Mouse (Mus musculus): Measurements from ENCODE around the gene Slc5a8. TPM values are rescaled to one million over a fixed set of nuclear protein-coding genes. Genes with fewer than 3 reads are reported as not detected.
A peak's percentile ranks its signal among the peaks of the same experiment; 100 is the strongest.

The Slc5a8 gene
- polyA plus RNA-seq, 1 experiment: not detected

GRCm38 (mm10) chr10:88877421-88877820 lies 8.4 kb upstream of the Slc5a8 start:
- 64% methylated on average over 7 of the region's 7 CpGs for WGBS
- Histone ChIP-seq H3K27ac (ENCODE audit: insufficient read depth, low read depth, low read length) (0 out of 2 replicates have a peak overlapping the region, but pooled peaks have one; percentile 2), H3K4me3 (ENCODE audit: insufficient read depth, low read depth, low read length) (no peak overlapping the region), H3K4me1 (ENCODE audit: control insufficient read depth, insufficient read depth, low read length) (no peaks in the 10 kb centered on the region)
- TF ChIP-seq POLR2A (IDR thresholded peaks at IDR 0.05; ENCODE audit: insufficient read depth, low read depth, low read length): no peak
- no peak for TF ChIP-seq CTCF (IDR thresholded peaks at IDR 0.05; ENCODE audit: insufficient read depth, low read depth, low read length)

GRCm38 (mm10) chr10:88883721-88884120 lies 2.1 kb upstream of the Slc5a8 start:
- H3K27ac ChIP-seq (ENCODE audit: insufficient read depth, low read depth, low read length): no peak overlapping the region
- peaks cover 9% of the 10 kb centered on the region for H3K4me1 ChIP-seq (ENCODE audit: control insufficient read depth, insufficient read depth, low read length)
- TF ChIP-seq POLR2A (IDR thresholded peaks at IDR 0.05; ENCODE audit: insufficient read depth, low read depth, low read length) (no peak), CTCF (IDR thresholded peaks at IDR 0.05; ENCODE audit: insufficient read depth, low read depth, low read length) (no peak)
- 87% methylated on average over 2 of the region's 2 CpGs for WGBS
- H3K4me3 ChIP-seq (ENCODE audit: insufficient read depth, low read depth, low read length): no peak overlapping the region

GRCm38 (mm10) chr10:88884836-88885235 lies 956 bp upstream of the Slc5a8 start:
- Histone ChIP-seq H3K4me3 (ENCODE audit: insufficient read depth, low read depth, low read length) (no peak overlapping the region), H3K4me1 (ENCODE audit: control insufficient read depth, insufficient read depth, low read length) (peaks cover 9% of the 10 kb centered on the region), H3K27ac (ENCODE audit: insufficient read depth, low read depth, low read length) (no peak overlapping the region)
- WGBS: 84% methylated on average over 6 of the region's 6 CpGs
- TF ChIP-seq POLR2A (IDR thresholded peaks at IDR 0.05; ENCODE audit: insufficient read depth, low read depth, low read length) (no peak), CTCF (IDR thresholded peaks at IDR 0.05; ENCODE audit: insufficient read depth, low read depth, low read length) (no peak)

DNA sequence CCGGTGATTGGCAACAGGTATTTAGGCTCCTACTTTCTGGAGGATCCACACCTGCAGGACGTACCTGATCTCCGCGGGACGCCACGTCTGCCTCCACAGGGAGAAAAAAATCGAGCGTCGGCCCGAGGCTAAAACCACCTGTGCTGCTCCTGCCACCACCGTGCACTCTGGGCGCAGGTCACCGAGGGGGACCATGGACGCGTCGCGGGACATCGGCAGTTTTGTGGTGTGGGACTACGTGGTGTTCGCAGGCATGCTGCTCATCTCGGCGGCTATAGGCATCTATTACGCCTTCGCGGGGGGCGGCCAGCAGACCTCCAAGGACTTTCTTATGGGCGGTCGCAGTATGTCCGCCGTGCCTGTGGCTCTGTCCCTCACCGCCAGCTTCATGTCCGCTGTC lies 322 bp downstream of the Slc5a8 start:
- Histone ChIP-seq H3K27ac (ENCODE audit: insufficient read depth, low read depth, low read length) (no peak overlapping the region), H3K4me1 (ENCODE audit: control insufficient read depth, insufficient read depth, low read length) (peaks cover 9% of the 10 kb centered on the region), H3K4me3 (ENCODE audit: insufficient read depth, low read depth, low read length) (peak overlapping the region; percentile 13; the same call in 1 of the 2 replicates)
- TF ChIP-seq CTCF (IDR thresholded peaks at IDR 0.05; ENCODE audit: insufficient read depth, low read depth, low read length) (no peak), POLR2A (IDR thresholded peaks at IDR 0.05; ENCODE audit: insufficient read depth, low read depth, low read length) (no peak)
- 2% methylated on average over 32 of the region's 32 CpGs for WGBS

DNA sequence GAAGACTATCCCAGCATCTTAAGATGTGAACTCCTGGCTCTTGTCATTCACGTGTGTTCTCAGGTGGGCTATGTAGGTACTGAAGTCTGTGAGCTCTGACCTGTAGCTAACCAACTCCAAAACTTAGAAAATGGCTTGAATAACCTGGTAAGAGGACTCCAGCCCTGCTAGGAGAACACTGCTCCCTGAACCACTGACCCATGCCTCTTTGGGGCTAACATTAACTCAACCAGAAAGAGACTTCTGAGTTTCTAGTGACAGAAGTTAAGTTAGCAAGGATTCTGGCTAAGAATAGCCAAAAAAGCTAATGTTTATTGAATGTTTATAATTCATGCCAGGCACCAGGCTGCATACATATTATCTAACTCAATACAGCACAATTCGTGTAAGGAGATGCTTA lies 2.6 kb downstream of the Slc5a8 start:
- no peak overlapping the region for H3K27ac ChIP-seq (ENCODE audit: insufficient read depth, low read depth, low read length)
- H3K4me3 ChIP-seq (ENCODE audit: insufficient read depth, low read depth, low read length): no peak overlapping the region
- WGBS: 77% methylated on average over 2 of the region's 2 CpGs
- TF ChIP-seq CTCF (IDR thresholded peaks at IDR 0.05; ENCODE audit: insufficient read depth, low read depth, low read length) (no peak), POLR2A (IDR thresholded peaks at IDR 0.05; ENCODE audit: insufficient read depth, low read depth, low read length) (no peak)
- H3K4me1 ChIP-seq (ENCODE audit: control insufficient read depth, insufficient read depth, low read length): peaks cover 9% of the 10 kb centered on the region

DNA sequence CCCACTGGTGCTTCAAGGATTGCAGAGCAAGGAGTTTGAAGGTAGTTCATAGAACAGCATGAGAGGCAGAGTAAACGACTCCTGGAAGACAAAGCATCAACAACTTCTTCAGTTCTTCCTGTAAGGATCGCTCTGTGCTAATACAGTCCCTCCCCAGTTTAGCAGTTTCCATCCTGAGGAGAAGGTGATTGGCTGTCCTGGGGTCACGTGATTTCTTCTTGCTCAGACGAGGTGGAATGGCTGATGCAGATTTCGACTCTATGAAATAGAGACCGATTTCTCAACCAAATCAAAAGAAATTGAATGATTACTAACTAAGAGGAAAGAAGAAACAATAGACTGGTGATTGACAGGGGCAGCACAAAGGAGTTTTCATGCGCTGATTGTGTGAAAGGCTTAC lies 5.6 kb downstream of the Slc5a8 start:
- 79% methylated on average over 7 of the region's 7 CpGs for WGBS
- Histone ChIP-seq H3K4me1 (ENCODE audit: control insufficient read depth, insufficient read depth, low read length) (peaks cover under 1% of the 10 kb centered on the region; the same call in 1 of the 2 replicates), H3K27ac (ENCODE audit: insufficient read depth, low read depth, low read length) (no peak overlapping the region), H3K4me3 (ENCODE audit: insufficient read depth, low read depth, low read length) (no peak overlapping the region)
- TF ChIP-seq POLR2A (IDR thresholded peaks at IDR 0.05; ENCODE audit: insufficient read depth, low read depth, low read length) (no peak), CTCF (IDR thresholded peaks at IDR 0.05; ENCODE audit: insufficient read depth, low read depth, low read length) (no peak)

GRCm38 (mm10) chr10:88892560-88893087 lies 6.8 kb downstream of the Slc5a8 start:
- TF ChIP-seq POLR2A (IDR thresholded peaks at IDR 0.05; ENCODE audit: insufficient read depth, low read depth, low read length) (no peak), CTCF (IDR thresholded peaks at IDR 0.05; ENCODE audit: insufficient read depth, low read depth, low read length) (no peak)
- 44% methylated on average over 8 of the region's 8 CpGs for WGBS
- no peak overlapping the region for H3K4me3 ChIP-seq (ENCODE audit: insufficient read depth, low read depth, low read length)
- no peaks in the 10 kb centered on the region for H3K4me1 ChIP-seq (ENCODE audit: control insufficient read depth, insufficient read depth, low read length)
- H3K27ac ChIP-seq (ENCODE audit: insufficient read depth, low read depth, low read length): no peak overlapping the region

- TF ChIP-seq POLR2A (IDR thresholded peaks at IDR 0.05; ENCODE audit: insufficient read depth, low read depth, low read length) (no peak), CTCF (IDR thresholded peaks at IDR 0.05; ENCODE audit: insufficient read depth, low read depth, low read length) (no peak)
- H3K4me1 ChIP-seq (ENCODE audit: control insufficient read depth, insufficient read depth, low read length): no peaks in the 10 kb centered on the region
- WGBS: 90% methylated on average over 6 of the region's 6 CpGs
- no peak overlapping the region for H3K27ac ChIP-seq (ENCODE audit: insufficient read depth, low read depth, low read length)
- H3K4me3 ChIP-seq (ENCODE audit: insufficient read depth, low read depth, low read length): no peak overlapping the region
Measured at GRCm38 (mm10) chr10:88897032-88897431, 11.2 kb downstream of the Slc5a8 start.

GRCm38 (mm10) chr10:88949649-88950296 lies 64.0 kb downstream of the Slc5a8 start:
- no peak overlapping the region for H3K27ac ChIP-seq (ENCODE audit: insufficient read depth, low read depth, low read length)
- 91% methylated on average over 12 of the region's 12 CpGs for WGBS
- H3K4me1 ChIP-seq (ENCODE audit: control insufficient read depth, insufficient read depth, low read length): no peaks in the 10 kb centered on the region
- TF ChIP-seq POLR2A (IDR thresholded peaks at IDR 0.05; ENCODE audit: insufficient read depth, low read depth, low read length) (no peak), CTCF (IDR thresholded peaks at IDR 0.05; ENCODE audit: insufficient read depth, low read depth, low read length) (no peak)
- no peak overlapping the region for H3K4me3 ChIP-seq (ENCODE audit: insufficient read depth, low read depth, low read length)
